Mouse (Mus musculus) intestine, postnatal 0 days (tissue): ENCODE data around the gene Cacnb3. TPM values are rescaled to one million over a fixed set of nuclear protein-coding genes. Genes with fewer than 3 reads are reported as not detected.

Experiments
- ATAC-seq: fragments of 200-750 bp; cut with Nextera tagmentation; 2 replicates; pipeline ENCODE4 v1.8.0; 2017; ENCODE audit warnings: mild to moderate bottlenecking, moderate TSS enrichment, moderate library complexity
- H3K27ac ChIP-seq: fragments of 300-500 bp; sonication (generic); 2 replicates; pipeline ENCODE4 v1.5.1; 2014; ENCODE audit warnings: mild to moderate bottlenecking, low read depth, low read length, moderate library complexity
- H3K27me3 ChIP-seq: fragments of 300-500 bp; sonication (generic); replicated peaks from 2 replicates; pipeline ENCODE4 v1.6.1; 2014; ENCODE audit warnings: low read length, mixed read lengths; ENCODE audit not compliant: control insufficient read depth, insufficient read depth
- H3K36me3 ChIP-seq: fragments of 300-500 bp; sonication (generic); 2 replicates; pipeline ENCODE4 v1.6.1; 2014; ENCODE audit warnings: mild to moderate bottlenecking, moderate library complexity; ENCODE audit not compliant: control insufficient read depth, insufficient read depth
- H3K4me1 ChIP-seq: fragments of 300-500 bp; sonication (generic); replicated peaks from 2 replicates; pipeline ENCODE4 v1.6.1; 2014; ENCODE audit warnings: antibody characterized with exemption, low read length, mixed read lengths; ENCODE audit not compliant: control insufficient read depth, insufficient read depth
- H3K4me2 ChIP-seq: fragments of 300-500 bp; sonication (generic); replicated peaks from 2 replicates; pipeline ENCODE4 v1.6.1; 2014; ENCODE audit warnings: low read depth, mild to moderate bottlenecking, moderate library complexity
- H3K4me3 ChIP-seq: fragments of 300-500 bp; sonication (generic); 2 replicates; pipeline ENCODE4 v1.5.1; 2014; ENCODE audit warnings: low read depth, low read length
- H3K9ac ChIP-seq: fragments of 300-500 bp; sonication (generic); 2 replicates; pipeline ENCODE4 v1.6.1; 2014; ENCODE audit warnings: mild to moderate bottlenecking, low read depth, low read length
- H3K9me3 ChIP-seq: fragments of 300-500 bp; sonication (generic); 2 replicates; pipeline ENCODE4 v1.6.1; 2016; ENCODE audit warnings: mixed run types; ENCODE audit not compliant: control insufficient read depth
- CTCF ChIP-seq: sonication (generic); IDR thresholded peaks from 2 replicates; pipeline ENCODE4 v1.5.1; 2016; ENCODE audit warnings: low read depth, mild to moderate bottlenecking, control low read depth, antibody characterized with exemption, moderate library complexity
- WGBS: fragments of 180-500 bp; shearing (Covaris S2); extraction: QIAGEN DNeasy Blood & Tissue Kit; methylation state at CpG from one replicate; pipeline ENCODE4 v1.1.7; 2014; 5-methylcytosine and 5-hydroxymethylcytosine counted together
- polyA plus RNA-seq: library from polyadenylated mRNA; unstranded; fragments of >200 nt; fragmentation: Nextera tagmentation; extraction: Ambion mirVana; gene quantifications from 2 replicates; pipeline ENCODE4 v1.2.1, GENCODE M21; 2015

Gene Cacnb3
- polyA plus RNA-seq, 1 experiment from 2014 or later = 10.3 TPM

- Histone ChIP-seq H3K4me3 (no peak overlapping the region), H3K9ac (no peak overlapping the region), H3K36me3 (peaks cover 92% of the 10 kb centered on the region), H3K27me3 (no peaks in the 10 kb centered on the region), H3K27ac (no peak overlapping the region), H3K4me1 (no peaks in the 10 kb centered on the region), H3K9me3 (no peaks in the 10 kb centered on the region), H3K4me2 (no peak overlapping the region)
- no peak for TF ChIP-seq CTCF
- no peak for ATAC-seq
- 87% methylated on average over 10 of the region's 10 CpGs for WGBS
Measured at GRCm38 (mm10) chr15:98647308-98647707, 16.7 kb downstream of the Cacnb3 start.

- ATAC-seq = no peak
- H3K9ac ChIP-seq = no peak overlapping the region
- no peaks in the 10 kb centered on the region for H3K9me3 ChIP-seq
- no peak overlapping the region for H3K4me2 ChIP-seq
- H3K4me3 ChIP-seq = no peak overlapping the region
- no peaks in the 10 kb centered on the region for H3K4me1 ChIP-seq
- no peak overlapping the region for H3K27ac ChIP-seq
- H3K27me3 ChIP-seq = no peaks in the 10 kb centered on the region
- no peak for TF ChIP-seq CTCF
- H3K36me3 ChIP-seq = peaks cover 94% of the 10 kb centered on the region
- WGBS = 84% methylated on average over 3 of the region's 3 CpGs
Measured at GRCm38 (mm10) chr15:98648071-98648470, 17.4 kb downstream of the Cacnb3 start.

GRCm38 (mm10) chr15:98651431-98651830 lies 20.8 kb downstream of the Cacnb3 start:
- no peaks in the 10 kb centered on the region for H3K4me1 ChIP-seq
- no peaks in the 10 kb centered on the region for H3K9me3 ChIP-seq
- H3K4me2 ChIP-seq = no peak overlapping the region
- no peak overlapping the region for H3K4me3 ChIP-seq
- no peak overlapping the region for H3K9ac ChIP-seq
- peaks cover 96% of the 10 kb centered on the region for H3K36me3 ChIP-seq
- no peak for ATAC-seq
- WGBS = 91% methylated on average over 15 of the region's 15 CpGs
- H3K27ac ChIP-seq = no peak overlapping the region
- no peak for TF ChIP-seq CTCF
- H3K27me3 ChIP-seq = no peaks in the 10 kb centered on the region

GRCm38 (mm10) chr15:98652174-98652573 lies 21.5 kb downstream of the Cacnb3 start:
- Histone ChIP-seq H3K4me3 (no peak overlapping the region), H3K27me3 (no peaks in the 10 kb centered on the region), H3K9me3 (no peaks in the 10 kb centered on the region), H3K36me3 (peaks cover 96% of the 10 kb centered on the region), H3K4me1 (no peaks in the 10 kb centered on the region), H3K4me2 (no peak overlapping the region), H3K27ac (no peak overlapping the region), H3K9ac (no peak overlapping the region)
- TF ChIP-seq CTCF = no peak
- ATAC-seq = no peak
- WGBS = 93% methylated on average over 8 of the region's 8 CpGs

- ATAC-seq = no peak
Measured at GRCm38 (mm10) chr15:98656982-98657751, 26.5 kb downstream of the Cacnb3 start.

GRCm38 (mm10) chr15:98662198-98662566 lies 31.5 kb downstream of the Cacnb3 start:
- H3K4me1 ChIP-seq = no peaks in the 10 kb centered on the region

More at GRCm38 (mm10) chr15:98656982-98657751, 26.5 kb downstream of the Cacnb3 start:
- H3K4me1 ChIP-seq = no peaks in the 10 kb centered on the region
- H3K4me2 ChIP-seq = no peak overlapping the region
- H3K27me3 ChIP-seq = no peaks in the 10 kb centered on the region
- H3K27ac ChIP-seq = no peak overlapping the region
- H3K36me3 ChIP-seq = peaks cover 61% of the 10 kb centered on the region
- no peak overlapping the region for H3K4me3 ChIP-seq
- WGBS = 82% methylated on average over 15 of the region's 15 CpGs
- H3K9ac ChIP-seq = no peak overlapping the region
- no peaks in the 10 kb centered on the region for H3K9me3 ChIP-seq
- TF ChIP-seq CTCF = peak; percentile 49

More at GRCm38 (mm10) chr15:98662198-98662566, 31.5 kb downstream of the Cacnb3 start:
- Histone ChIP-seq H3K4me2 (peak overlapping the region; percentile 76), H3K4me3 (peak overlapping the region; percentile 69), H3K9ac (peak overlapping the region; percentile 86), H3K27ac (peak overlapping the region; percentile 96), H3K27me3 (no peaks in the 10 kb centered on the region), H3K9me3 (no peaks in the 10 kb centered on the region), H3K36me3 (peaks cover 14% of the 10 kb centered on the region)
- TF ChIP-seq CTCF = no peak
- WGBS = under 1% methylated on average over 14 of the region's 14 CpGs
- ATAC-seq = peak; percentile 2
